Mouse (Mus musculus): ENCODE data around the gene Ndufaf3. TPM values are rescaled to one million over a fixed set of nuclear protein-coding genes. Genes with fewer than 3 reads are reported as not detected.

Ndufaf3 gene
- polyA plus RNA-seq, 1 experiment from 2014 or later: 93.2 TPM

- ATAC-seq (ENCODE audit: low FRiP score) (no peak), DNase-seq (ENCODE audit: low spot score) (no peak)
- Histone ChIP-seq H3K4me3 (replicated peaks; ENCODE audit: low read length) (no peak overlapping the region), H3K27me3 (ENCODE audit: control insufficient read depth, insufficient read depth, low read length) (no peaks in the 10 kb centered on the region), H3K27ac (no peak overlapping the region), H3K36me3 (replicated peaks; ENCODE audit: control insufficient read depth, insufficient read depth) (peaks cover 82% of the 10 kb centered on the region), H3K9ac (no peak overlapping the region), H3K9me3 (ENCODE audit: control insufficient read depth, low read length) (no peaks in the 10 kb centered on the region), H3K4me1 (replicated peaks; ENCODE audit: control insufficient read depth, insufficient read depth, low read length) (no peaks in the 10 kb centered on the region), H3K4me2 (replicated peaks) (no peak overlapping the region)
- 97% methylated on average over 1 of the region's 1 CpGs for WGBS
Observed at GRCm38 (mm10) chr9:108531496-108531895, 35.7 kb downstream of the Ndufaf3 start.

GRCm38 (mm10) chr9:108530954-108531353 lies 36.3 kb downstream of the Ndufaf3 start:
- no peaks in the 10 kb centered on the region for H3K27me3 ChIP-seq (ENCODE audit: control insufficient read depth, insufficient read depth, low read length)
- H3K4me1 ChIP-seq (replicated peaks; ENCODE audit: control insufficient read depth, insufficient read depth, low read length): no peaks in the 10 kb centered on the region
- H3K9me3 ChIP-seq (ENCODE audit: control insufficient read depth, low read length): no peaks in the 10 kb centered on the region
- H3K4me3 ChIP-seq (replicated peaks; ENCODE audit: low read length): no peak overlapping the region
- DNase-seq (ENCODE audit: low spot score) (no peak), ATAC-seq (ENCODE audit: low FRiP score) (no peak)
- H3K9ac ChIP-seq: no peak overlapping the region
- H3K36me3 ChIP-seq (replicated peaks; ENCODE audit: control insufficient read depth, insufficient read depth): peaks cover 77% of the 10 kb centered on the region
- WGBS: 89% methylated on average over 1 of the region's 1 CpGs
- no peak overlapping the region for H3K4me2 ChIP-seq (replicated peaks)
- no peak overlapping the region for H3K27ac ChIP-seq

GRCm38 (mm10) chr9:108525400-108525799 lies 41.8 kb downstream of the Ndufaf3 start:
- no peaks in the 10 kb centered on the region for H3K4me1 ChIP-seq (replicated peaks; ENCODE audit: control insufficient read depth, insufficient read depth, low read length)
- no peak overlapping the region for H3K27ac ChIP-seq
- no peak overlapping the region for H3K4me3 ChIP-seq (replicated peaks; ENCODE audit: low read length)
- peaks cover 34% of the 10 kb centered on the region for H3K36me3 ChIP-seq (replicated peaks; ENCODE audit: control insufficient read depth, insufficient read depth)
- no peaks in the 10 kb centered on the region for H3K9me3 ChIP-seq (ENCODE audit: control insufficient read depth, low read length)
- no peaks in the 10 kb centered on the region for H3K27me3 ChIP-seq (ENCODE audit: control insufficient read depth, insufficient read depth, low read length)
- H3K4me2 ChIP-seq (replicated peaks): no peak overlapping the region
- H3K9ac ChIP-seq: no peak overlapping the region
- no peak for DNase-seq (ENCODE audit: low spot score)
- 89% methylated on average over 3 of the region's 3 CpGs for WGBS
- ATAC-seq (ENCODE audit: low FRiP score): no peak

GRCm38 (mm10) chr9:108523341-108523740 lies 43.9 kb downstream of the Ndufaf3 start:
- Histone ChIP-seq H3K4me3 (replicated peaks; ENCODE audit: low read length) (no peak overlapping the region), H3K27ac (no peak overlapping the region), H3K4me2 (replicated peaks) (no peak overlapping the region), H3K36me3 (replicated peaks; ENCODE audit: control insufficient read depth, insufficient read depth) (peaks cover 21% of the 10 kb centered on the region), H3K27me3 (ENCODE audit: control insufficient read depth, insufficient read depth, low read length) (no peaks in the 10 kb centered on the region), H3K9me3 (ENCODE audit: control insufficient read depth, low read length) (no peaks in the 10 kb centered on the region), H3K4me1 (replicated peaks; ENCODE audit: control insufficient read depth, insufficient read depth, low read length) (peaks cover 15% of the 10 kb centered on the region), H3K9ac (no peak overlapping the region)
- over 99% methylated on average over 4 of the region's 4 CpGs for WGBS
- DNase-seq (ENCODE audit: low spot score) (no peak), ATAC-seq (ENCODE audit: low FRiP score) (no peak)

GRCm38 (mm10) chr9:108521604-108522003 lies 45.6 kb downstream of the Ndufaf3 start:
- Histone ChIP-seq H3K9ac (no peak overlapping the region), H3K27ac (no peak overlapping the region), H3K36me3 (replicated peaks; ENCODE audit: control insufficient read depth, insufficient read depth) (peaks cover 18% of the 10 kb centered on the region), H3K4me3 (replicated peaks; ENCODE audit: low read length) (no peak overlapping the region), H3K27me3 (ENCODE audit: control insufficient read depth, insufficient read depth, low read length) (no peaks in the 10 kb centered on the region), H3K4me1 (replicated peaks; ENCODE audit: control insufficient read depth, insufficient read depth, low read length) (peaks cover 15% of the 10 kb centered on the region), H3K9me3 (ENCODE audit: control insufficient read depth, low read length) (no peaks in the 10 kb centered on the region), H3K4me2 (replicated peaks) (no peak overlapping the region)
- DNase-seq (ENCODE audit: low spot score) (no peak), ATAC-seq (ENCODE audit: low FRiP score) (no peak)
- WGBS: 84% methylated on average over 2 of the region's 2 CpGs

- H3K9ac ChIP-seq: peak overlapping the region; percentile 86
- H3K27me3 ChIP-seq (ENCODE audit: control insufficient read depth, insufficient read depth, low read length): no peaks in the 10 kb centered on the region
- H3K9me3 ChIP-seq (ENCODE audit: control insufficient read depth, low read length): no peaks in the 10 kb centered on the region
- peaks cover 37% of the 10 kb centered on the region for H3K36me3 ChIP-seq (replicated peaks; ENCODE audit: control insufficient read depth, insufficient read depth)
- H3K27ac ChIP-seq: peak overlapping the region; percentile 98
- peak overlapping the region; percentile 95 for H3K4me3 ChIP-seq (replicated peaks; ENCODE audit: low read length)
- H3K4me2 ChIP-seq (replicated peaks): peak overlapping the region; percentile 67
- under 1% methylated on average over 13 of the region's 13 CpGs for WGBS
- H3K4me1 ChIP-seq (replicated peaks; ENCODE audit: control insufficient read depth, insufficient read depth, low read length): peaks cover 21% of the 10 kb centered on the region
- DNase-seq (ENCODE audit: low spot score) (peak; percentile 52), ATAC-seq (ENCODE audit: low FRiP score) (peak; percentile 3)
Observed at GRCm38 (mm10) chr9:108517931-108518332, 49.3 kb downstream of the Ndufaf3 start.

GRCm38 (mm10) chr9:108517253-108517930 lies 49.8 kb downstream of the Ndufaf3 start:
- Histone ChIP-seq H3K9me3 (ENCODE audit: control insufficient read depth, low read length) (no peaks in the 10 kb centered on the region), H3K9ac (peak overlapping the region; percentile 86), H3K27me3 (ENCODE audit: control insufficient read depth, insufficient read depth, low read length) (no peaks in the 10 kb centered on the region), H3K27ac (peak overlapping the region; percentile 98), H3K36me3 (replicated peaks; ENCODE audit: control insufficient read depth, insufficient read depth) (peaks cover 42% of the 10 kb centered on the region), H3K4me3 (replicated peaks; ENCODE audit: low read length) (peak overlapping the region; percentile 95), H3K4me2 (replicated peaks) (peak overlapping the region; percentile 67), H3K4me1 (replicated peaks; ENCODE audit: control insufficient read depth, insufficient read depth, low read length) (peaks cover 21% of the 10 kb centered on the region)
- WGBS: under 1% methylated on average over 82 of the region's 95 CpGs
- ATAC-seq (ENCODE audit: low FRiP score) (peak; percentile 79), DNase-seq (ENCODE audit: low spot score) (peak; percentile 91)

GRCm38 (mm10) chr9:108516380-108517251 lies 50.6 kb downstream of the Ndufaf3 start, which contains the start of gene Qrich1:
Gene Qrich1, plus strand, starts transcription at chr9:108516806.
- no peaks in the 10 kb centered on the region for H3K27me3 ChIP-seq (ENCODE audit: control insufficient read depth, insufficient read depth, low read length)
- WGBS: 1% methylated on average over 52 of the region's 55 CpGs
- peaks cover 50% of the 10 kb centered on the region for H3K36me3 ChIP-seq (replicated peaks; ENCODE audit: control insufficient read depth, insufficient read depth)
- peak; percentile 96 for ATAC-seq (ENCODE audit: low FRiP score)
- peak within 1 kb of the TSS; percentile 95 for H3K4me3 ChIP-seq (replicated peaks; ENCODE audit: low read length)
- no peaks in the 10 kb centered on the region for H3K9me3 ChIP-seq (ENCODE audit: control insufficient read depth, low read length)
- H3K9ac ChIP-seq: peak within 1 kb of the TSS; percentile 86
- H3K4me1 ChIP-seq (replicated peaks; ENCODE audit: control insufficient read depth, insufficient read depth, low read length): peaks cover 21% of the 10 kb centered on the region
- H3K27ac ChIP-seq: peak within 1 kb of the TSS; percentile 98
- peak within 1 kb of the TSS; percentile 67 for H3K4me2 ChIP-seq (replicated peaks)
- peak; percentile 97 for DNase-seq (ENCODE audit: low spot score)
